Mouse (Mus musculus) heart, postnatal 14 days (tissue): Measurements from ENCODE around the gene Apom. TPM values are rescaled to one million over a fixed set of nuclear protein-coding genes. Genes with fewer than 3 reads are reported as not detected.
"Not testable (repeated sequence)": the region's sequence is repeated elsewhere in the genome, so short reads cannot be mapped to it uniquely, and the experiment has no call there.

ENCODE experiments used
- DNase-seq, 2 experiments: peaks; one replicate each; pipeline ENCODE4 v3.0.0; 2021 to 2022
- intact Hi-C: fragments of 180-260 bp; cut with DNase I; formaldehyde crosslinking; loops from one replicate; pipeline ENCODE4 v1.15.1; 2025
- total RNA-seq, 2 experiments: library from RNA; stranded (reverse); gene quantifications; 2 replicates each; pipeline ENCODE4 v1.2.3; 2021

The Apom gene
- total RNA-seq, 2 experiments from 2014 or later: not detected

DNA sequence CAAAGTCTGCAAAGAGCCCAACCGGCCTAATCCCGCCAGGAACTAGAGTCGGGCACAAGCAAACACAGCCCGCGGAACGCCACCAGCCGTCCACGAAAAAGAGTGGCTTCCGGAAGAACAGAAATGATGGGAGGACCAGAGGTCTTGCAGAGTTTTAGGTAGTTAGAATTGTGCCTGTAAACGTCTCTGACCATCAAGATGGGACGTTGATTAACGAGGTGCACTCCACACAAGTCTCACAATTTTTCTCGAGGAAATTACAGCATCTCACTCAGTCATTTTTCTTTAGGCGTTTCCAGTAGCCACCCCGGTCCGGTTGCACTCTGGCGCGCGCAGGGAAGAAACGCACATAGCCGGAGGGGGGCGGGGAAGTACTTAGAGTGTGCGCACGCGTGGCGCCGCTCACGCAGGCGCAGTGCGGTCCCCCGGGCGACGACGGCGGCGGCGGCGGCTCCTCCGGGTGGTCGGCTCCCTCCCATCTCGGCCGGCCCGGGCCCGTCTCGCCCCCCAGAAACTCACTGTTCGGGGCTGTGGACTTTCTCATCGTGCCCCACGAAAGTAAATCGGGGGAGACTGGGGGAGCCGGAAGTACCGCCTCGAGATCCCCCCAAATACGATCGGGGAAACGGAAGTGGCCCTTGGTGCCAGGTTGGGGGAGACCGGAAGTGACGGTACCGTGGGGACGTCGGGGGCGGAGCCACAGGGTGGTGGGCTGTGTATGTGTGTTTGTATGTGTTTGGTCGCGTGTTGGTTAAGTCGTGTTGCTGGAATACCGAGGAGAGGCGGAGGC is 3.1 kb upstream of the Apom start, which contains the start of gene Bag6:
Gene Bag6, plus strand, starts transcription at position 378 of the 790 bp plus-strand sequence.
- intact Hi-C loops: no loop called here
- peak; percentile 96 for DNase-seq

DNA sequence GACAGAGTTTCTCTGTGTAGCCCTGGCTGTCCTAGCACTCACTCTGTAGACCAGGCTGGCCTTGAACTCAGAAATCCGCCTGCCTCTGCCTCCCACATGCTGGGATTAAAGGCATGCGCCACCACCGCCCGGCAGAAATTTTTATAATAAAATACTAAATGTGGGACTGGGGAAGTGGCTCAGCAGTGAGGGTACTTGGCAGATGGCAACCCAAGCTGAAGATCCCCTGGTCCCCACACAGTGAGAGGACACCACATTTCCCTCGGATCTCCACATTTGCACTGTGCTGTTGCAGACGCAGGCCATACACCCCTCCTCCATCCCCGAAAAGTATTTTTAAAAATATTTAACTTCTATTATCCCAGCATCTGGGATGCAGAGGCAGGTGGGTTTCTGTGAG is 1.7 kb upstream of the Apom start:
- DNase-seq: no peak
- intact Hi-C loops: no loop called here

DNA sequence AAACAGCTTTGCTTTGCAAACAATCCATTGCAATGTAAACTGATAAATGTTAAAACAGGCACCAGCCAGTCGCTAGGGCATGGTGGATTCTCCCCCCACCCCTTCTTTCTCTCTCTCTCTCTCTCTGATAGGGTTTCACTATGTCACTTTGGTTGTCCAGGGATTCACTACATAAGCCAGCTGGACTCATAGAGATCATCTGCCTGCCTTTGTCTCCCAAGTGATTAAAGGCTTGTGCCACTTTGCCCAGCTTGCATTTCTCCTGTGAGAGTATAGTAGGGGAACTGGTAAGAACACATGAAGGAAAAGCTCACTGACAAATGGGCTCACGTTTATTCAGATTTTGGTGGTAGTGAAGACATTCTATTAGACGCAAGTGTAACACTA is 317 bp upstream of the Apom start:
- no peak for DNase-seq
- intact Hi-C loops: no loop called here

DNA sequence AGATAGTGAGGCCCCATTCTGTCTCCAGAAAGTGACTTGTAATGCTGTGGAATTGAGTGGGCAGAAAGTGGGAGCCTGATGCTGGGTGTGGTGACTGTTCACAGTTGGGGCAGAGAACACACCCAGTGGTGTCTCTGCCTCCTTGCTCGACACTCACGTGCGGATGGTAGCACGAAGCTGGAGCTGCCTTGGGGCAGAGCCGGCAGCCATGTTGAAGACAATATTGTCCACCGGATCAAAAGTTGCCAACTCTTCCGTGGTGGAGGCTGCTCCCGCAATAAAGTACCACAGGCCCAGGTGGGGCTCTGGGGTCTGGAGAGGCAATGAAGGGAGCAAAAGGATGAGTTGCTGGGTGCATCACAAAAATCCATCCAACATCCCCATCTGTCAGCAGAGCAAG is 812 bp downstream of the Apom start:
- no peak for DNase-seq
- intact Hi-C loops: no loop called here

DNA sequence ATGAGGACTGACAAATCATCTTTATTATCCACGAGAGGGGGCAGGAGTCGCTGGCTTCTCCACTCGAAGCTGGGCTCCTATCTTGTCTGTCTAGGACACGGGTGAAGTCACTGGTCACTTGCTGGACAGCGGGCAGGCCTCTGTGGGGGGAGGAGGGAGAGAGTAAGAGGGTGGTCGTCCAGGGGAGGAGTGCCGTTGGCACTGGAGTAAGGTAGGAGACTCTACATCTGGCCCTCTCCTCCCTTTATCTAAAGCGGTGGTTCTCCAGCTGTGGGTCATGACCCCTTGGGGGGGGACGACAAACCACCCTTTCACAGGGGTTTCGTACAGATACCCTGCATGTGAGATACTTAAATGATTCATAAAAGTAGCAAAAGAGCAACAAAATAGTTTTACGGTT is 2.9 kb downstream of the Apom start:
- intact Hi-C loops: loop anchor here (5.0 kb wide), 2 partner anchors 33 to 103 kb away; partner anchors contain the start of genes Atp6v1g2 and Prrc2a
- no peak for DNase-seq

DNA sequence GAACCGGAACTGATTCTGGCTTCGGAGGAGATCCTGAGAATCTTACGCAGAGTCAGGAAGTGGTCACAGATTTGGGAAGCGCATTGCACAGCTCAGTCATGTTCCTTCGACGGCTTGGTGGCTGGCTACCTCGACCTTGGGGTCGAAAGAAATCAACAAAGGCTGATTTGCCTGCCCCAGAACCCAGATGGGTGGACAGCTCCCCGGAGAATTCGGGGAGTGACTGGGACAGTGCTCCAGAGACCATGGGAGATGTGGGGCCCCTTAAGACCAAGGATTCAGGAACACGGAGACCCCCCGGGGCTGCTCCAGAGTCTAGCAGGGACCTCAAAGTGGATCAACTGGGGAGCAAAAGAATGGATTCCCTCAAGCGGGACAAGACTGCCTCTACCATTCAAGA is 4.8 kb downstream of the Apom start:
- intact Hi-C loops: loop anchor here (5.0 kb wide), 2 partner anchors 35 to 105 kb away; partner anchors contain the start of genes Atp6v1g2 and Prrc2a
- DNase-seq: no peak

DNA sequence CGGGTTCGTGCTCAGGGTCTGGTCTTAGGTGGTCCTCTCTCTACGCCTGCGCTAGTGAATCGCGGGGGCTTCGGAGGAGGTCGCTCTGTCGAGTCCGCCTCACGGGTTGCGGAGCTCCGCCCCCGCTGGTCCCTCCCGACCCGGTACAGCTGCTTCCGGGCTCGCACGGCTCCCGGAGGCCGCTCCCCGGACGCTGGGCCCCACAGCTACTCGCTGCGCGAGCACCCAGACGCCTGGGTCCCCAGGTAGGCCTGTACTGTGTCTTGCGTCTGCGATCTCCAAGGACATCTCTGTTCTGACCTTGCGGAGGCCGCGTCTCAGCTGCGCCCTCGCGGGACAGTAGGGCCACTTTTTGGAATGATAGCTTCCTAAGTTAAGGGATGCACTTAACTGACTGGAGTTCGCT is 5.6 kb downstream of the Apom start, which contains the start of gene D17H6S53E:
Gene D17H6S53E, plus strand, starts transcription at position 168 of the 406 bp plus-strand sequence.
- intact Hi-C loops: loop anchor here (5.0 kb wide), 2 partner anchors 36 to 106 kb away; partner anchors contain the start of genes Atp6v1g2 and Prrc2a
- peak; percentile 80 to 83 for DNase-seq

DNA sequence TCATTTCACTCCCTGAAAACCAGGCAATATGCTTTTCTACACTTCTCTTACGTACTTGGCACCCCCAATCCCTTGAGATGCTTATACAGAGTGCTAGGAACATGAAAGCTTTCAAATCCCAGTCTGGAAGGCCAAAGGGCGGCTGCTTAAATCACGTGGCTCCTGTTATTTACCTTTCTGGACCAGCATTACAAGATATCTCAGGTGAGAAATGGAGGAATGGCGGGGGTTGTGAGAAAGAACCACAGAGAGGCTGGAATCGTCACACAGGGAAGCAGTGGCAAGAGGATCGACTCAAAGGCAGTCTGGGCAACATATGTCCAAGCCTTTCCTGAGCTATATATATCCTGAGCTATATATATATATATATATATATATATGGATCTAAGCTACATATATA is 6.3 kb downstream of the Apom start:
- DNase-seq: no peak
- intact Hi-C loops: loop anchor here (5.0 kb wide), 2 partner anchors 37 to 107 kb away; partner anchors contain the start of genes Atp6v1g2 and Prrc2a

DNA sequence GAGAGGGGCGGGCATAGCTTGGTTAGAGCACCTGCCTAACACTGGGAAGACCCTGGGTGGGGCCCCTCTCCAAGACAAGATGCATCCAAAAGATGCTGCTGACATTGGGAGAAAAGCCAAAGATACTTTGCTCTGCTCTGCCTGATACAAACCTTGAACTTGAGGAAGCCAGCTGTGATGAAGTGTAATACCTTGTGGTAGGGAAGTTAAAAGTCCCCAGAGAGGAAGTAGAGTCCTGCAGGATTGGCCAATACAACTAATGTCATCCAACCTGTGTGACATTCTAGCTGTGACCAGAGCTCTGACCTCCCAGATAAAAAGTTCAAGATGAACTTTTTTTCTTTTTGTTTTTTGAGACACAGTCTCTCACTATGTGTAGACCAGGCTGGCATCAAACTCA is 6.8 kb downstream of the Apom start:
- intact Hi-C loops: loop anchor here (5.0 kb wide), 2 partner anchors 37 to 107 kb away; partner anchors contain the start of genes Atp6v1g2 and Prrc2a
- DNase-seq: no peak

DNA sequence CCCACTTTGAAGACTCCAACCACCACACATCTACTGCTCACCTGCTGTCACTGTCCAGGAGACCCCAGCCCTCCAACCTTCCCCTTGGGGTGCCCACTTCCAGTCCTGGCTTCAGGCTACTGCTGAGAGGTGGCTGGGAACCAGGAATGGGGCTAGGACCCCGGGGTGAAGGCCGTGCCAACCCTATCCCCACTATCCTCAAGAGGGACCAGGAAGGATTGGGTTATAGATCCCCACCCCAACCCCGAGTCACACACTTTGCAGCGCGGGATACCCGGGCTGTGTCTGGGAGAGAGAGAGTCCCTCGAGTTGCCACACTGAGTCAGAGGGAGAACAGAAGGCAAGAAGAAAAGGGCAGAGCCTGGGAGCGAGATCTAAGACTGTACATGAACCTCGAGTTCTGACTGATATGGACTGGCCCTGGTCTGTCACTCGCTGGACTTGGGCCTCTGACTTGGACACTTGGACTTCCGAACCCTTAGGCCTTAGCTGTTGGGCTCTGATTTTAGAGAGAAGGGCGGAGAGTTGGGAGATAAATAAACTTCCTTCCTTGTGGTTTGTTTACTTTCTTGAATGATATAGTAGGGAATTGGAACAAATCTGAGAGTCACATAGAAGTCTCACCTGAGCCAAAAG is 7.5 kb downstream of the Apom start:
- intact Hi-C loops: not testable (repeated sequence)

DNA sequence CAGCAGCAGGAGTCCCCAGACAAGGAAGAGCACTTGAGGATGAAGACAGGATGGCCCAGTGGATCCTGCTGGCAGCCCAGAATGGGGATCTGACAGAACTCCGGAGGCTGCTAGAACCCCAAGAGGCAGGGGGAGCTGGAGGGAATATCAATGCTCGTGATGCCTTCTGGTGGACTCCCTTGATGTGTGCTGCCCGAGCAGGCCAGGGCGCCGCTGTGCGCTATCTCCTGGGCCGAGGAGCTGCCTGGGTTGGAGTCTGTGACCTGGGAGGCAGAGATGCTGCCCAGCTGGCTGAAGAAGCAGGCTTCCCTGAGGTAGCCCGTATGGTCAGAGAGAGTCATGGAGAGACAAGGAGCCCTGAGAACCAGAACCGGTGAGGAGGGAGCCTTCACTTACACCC is 8.6 kb downstream of the Apom start:
- DNase-seq, intact Hi-C loops: not testable (repeated sequence)

More for the DNA sequence above, 7.5 kb downstream of the Apom start:
- not testable (repeated sequence) for DNase-seq

DNA sequence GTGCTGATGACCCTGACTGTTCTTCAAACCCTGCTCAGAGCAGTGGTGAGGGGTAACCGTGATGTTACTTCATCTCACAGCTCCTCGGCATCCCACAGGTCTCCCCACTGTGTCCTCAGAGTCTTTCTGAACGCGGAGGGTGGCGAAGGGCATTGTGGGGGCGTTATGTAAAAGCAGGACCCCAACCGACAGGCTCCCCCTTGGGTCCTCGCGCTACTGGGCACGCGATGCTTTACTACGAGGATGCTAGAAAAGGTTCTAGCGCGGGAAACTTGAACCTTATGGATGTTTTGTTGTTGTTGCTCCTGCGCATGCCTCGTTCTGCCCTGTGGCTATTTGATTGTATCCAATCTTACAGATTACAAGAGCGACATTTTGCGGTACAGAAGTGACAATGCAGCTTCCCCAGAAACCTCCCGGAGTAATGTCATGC is 10.0 kb downstream of the Apom start, which contains the start of gene Csnk2b:
Gene Csnk2b, minus strand, starts transcription at position 183 of the 433 bp plus-strand sequence.
- intact Hi-C loops: no loop called here
- peak; percentile 33 to 48 for DNase-seq

DNA sequence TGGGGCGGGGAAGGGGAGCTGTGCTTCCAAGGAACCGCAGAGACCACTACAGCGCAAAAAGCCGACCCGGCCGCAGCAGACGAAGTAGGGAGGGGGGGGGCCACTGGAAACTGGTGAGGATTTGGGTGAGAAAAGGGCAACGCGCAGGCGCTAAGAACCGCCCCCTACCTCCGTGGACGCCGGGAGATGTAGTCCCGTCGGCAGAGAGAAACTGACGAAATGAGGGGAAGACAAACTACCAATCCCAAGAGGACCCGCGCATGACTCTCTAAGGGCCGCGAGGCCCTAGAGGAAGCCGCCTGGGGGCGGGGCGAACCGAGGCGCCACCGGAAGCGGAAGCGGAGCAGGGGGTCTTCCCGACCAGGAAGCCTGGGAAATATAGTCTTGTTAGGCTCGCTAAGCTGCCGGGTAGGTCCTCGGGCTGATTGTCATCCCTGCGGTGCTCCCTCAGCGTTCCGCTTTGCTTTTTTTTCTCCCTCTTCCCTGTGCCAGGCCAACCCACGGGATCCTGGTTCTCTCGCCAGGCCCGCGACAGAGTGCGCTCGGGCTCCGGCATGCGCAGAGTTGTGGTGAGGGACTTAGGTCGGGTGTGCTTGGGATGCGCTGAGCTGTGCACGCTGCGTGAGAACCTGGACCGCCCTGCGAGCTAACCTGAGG is 10.6 kb downstream of the Apom start, which contains the start of gene Gpank1:
Gene Gpank1, plus strand, starts transcription at position 313 of the 657 bp plus-strand sequence.
- intact Hi-C loops: no loop called here
- DNase-seq: peak; percentile 98 to 99

DNA sequence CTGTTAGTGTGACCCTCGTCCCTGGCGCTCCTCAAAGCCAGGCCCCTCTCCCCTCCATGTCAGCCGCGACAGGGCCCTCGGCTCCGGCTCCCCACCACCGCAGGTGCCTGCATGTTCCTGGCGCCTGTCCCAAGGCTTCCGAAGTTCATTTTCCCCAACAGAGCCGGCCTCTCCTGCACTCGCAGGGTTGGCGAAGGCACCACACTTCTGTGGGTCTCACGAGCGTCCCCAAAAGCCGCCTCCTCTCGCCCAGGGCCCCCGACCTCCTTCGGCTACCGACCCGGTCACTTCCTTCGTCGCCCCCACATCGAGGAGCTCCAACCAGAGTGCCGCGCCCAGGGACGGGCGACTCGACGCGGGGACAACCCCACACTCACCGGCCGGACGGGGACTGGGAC is 11.1 kb downstream of the Apom start:
- DNase-seq: peak; percentile 44 to 48
- intact Hi-C loops: no loop called here

DNA sequence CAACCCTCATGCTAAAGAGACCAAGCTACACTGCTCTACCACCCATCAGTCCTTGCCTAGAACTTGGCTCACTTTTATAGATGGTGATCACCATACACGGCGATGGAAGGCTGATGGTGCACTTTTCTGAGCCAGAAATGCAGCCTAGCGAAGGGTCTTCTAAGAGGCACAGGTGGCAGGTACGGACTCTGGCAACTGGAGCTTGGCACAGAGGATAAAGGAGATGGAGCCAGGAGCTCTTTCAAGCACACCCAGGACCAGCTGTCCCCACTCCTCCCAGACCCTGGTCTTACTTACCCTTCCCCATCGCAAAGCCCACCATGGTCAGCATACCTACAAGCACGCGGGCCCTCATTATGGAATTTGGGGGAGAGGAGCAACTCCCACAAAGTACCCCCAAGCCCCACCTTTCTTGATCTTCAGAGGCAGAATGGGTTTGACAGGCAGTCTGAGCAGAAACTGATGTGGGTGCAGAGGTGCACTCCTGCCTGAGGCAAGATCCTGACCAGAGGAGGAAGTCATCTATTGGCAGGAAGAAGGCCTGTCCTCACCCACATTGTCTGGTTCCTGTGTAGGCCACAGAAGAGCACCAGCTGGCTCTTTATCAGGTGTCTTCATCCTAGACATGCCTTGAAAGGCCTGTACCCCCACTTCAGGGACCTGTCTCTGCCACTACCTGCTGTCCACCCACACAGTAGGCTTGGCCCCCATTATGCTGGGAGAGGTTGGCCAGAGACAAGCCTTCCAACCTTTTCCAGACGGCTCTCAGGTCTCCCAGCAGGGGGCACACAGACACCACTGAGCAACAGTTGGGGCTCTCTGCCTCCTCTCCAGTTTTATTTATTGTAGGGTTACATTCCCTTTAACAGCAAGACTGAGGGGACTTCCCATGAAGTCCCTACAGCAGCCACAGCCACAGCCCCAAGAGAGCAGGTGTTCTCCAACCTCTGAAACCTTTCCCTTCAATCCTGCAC is 16.5 kb downstream of the Apom start, which contains the start of gene Ly6g5b:
Gene Ly6g5b, minus strand, starts transcription at position 383 of the 974 bp plus-strand sequence.
- DNase-seq: no peak
- intact Hi-C loops: no loop called here

DNA sequence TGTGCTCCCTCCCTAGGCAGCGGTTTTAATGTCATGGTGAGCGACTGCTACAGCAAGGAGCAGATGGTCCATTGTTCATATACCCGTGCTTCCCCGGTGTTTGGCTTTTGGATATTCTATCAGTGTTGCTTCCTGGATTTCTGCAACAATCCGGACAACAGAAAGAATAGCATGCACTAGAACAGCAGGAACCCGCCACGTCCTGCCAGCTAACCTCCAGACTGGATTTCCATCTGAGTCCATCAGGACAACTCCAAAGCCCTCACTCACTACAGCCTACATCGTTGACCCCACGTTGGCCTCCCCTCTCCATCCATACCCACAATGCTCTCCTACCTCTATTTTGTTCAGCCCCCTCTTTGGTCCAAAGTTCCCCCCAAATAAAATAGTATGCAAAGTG is 20.1 kb downstream of the Apom start:
- intact Hi-C loops: no loop called here
- DNase-seq: no peak

DNA sequence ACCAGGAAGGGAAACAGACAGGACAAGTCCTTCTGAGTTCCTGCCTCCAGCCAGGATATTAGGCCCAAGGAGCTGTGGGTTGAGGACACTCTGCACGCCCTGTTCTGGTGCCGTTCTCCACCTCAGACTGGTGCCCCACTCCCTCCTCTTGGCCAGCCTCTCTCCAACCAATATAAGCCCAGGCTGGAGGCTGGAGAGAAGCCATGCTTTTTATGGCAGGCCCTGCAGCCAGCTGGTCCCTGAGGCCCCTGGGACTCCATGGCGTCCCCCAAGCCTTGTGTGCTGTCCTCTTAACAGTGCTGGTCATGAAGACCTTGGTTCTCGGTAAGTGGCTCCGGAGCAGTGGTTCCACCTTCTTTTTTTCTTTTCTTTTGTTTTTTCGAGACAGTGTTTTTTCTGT is 23.8 kb downstream of the Apom start, which contains the start of gene Ly6g5c:
Gene Ly6g5c, plus strand, starts transcription at position 183 of the 400 bp plus-strand sequence.
- intact Hi-C loops: no loop called here
- DNase-seq: no peak

DNA sequence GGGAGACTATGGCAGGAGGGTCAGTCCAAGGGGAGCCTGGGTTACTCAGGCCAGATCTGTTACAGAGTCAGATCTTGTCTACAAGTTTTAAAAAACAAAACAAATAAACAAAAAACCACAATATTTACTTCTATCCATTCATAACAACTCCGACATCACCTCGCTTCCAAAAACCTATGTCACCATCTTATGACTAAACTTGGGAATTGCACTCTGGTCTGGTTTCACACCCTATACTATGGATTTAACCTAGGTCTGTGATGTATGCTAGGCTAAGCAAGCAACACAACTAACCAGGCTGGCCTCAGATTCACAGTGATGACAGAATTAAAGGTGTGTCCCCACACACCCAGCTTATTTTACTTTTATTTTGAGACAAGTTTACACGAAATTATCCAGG is 25.3 kb downstream of the Apom start:
- intact Hi-C loops: loop anchor here (1.0 kb wide), 1 partner anchor 85 kb away; no protein-coding TSS in a partner anchor
- DNase-seq: no peak
